Mouse (Mus musculus): Measurements from ENCODE around the gene Glod4. TPM values are rescaled to one million over a fixed set of nuclear protein-coding genes. Genes with fewer than 3 reads are reported as not detected.

Gene Glod4
- polyA plus RNA-seq, 1 experiment: 2.9 TPM

DNA sequence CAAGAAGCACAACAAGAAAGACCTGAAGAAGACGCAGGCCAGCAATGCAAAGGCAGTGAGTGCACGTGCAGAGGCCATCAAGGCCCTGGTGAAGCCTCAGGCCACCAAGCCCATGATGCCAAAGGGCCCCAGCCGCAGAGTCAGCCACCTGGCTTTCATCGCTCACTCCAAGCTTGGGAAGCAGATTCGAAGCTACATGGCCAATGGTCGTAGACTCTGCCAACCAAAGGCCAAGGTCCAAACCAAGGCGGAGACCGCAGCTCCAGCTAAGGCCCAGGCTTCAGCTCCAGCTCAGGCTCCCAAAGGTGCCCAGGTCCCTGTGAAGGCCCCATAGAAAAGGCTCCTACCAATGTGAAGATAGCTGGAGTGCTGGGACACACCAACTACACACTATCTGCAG lies 99.1 kb downstream of the Glod4 start:
- no peak for DNase-seq (ENCODE audit: low read depth in 1 of 2, low spot score in 2 of 2)
- 94% methylated on average over 8 of the region's 8 CpGs for WGBS

DNA sequence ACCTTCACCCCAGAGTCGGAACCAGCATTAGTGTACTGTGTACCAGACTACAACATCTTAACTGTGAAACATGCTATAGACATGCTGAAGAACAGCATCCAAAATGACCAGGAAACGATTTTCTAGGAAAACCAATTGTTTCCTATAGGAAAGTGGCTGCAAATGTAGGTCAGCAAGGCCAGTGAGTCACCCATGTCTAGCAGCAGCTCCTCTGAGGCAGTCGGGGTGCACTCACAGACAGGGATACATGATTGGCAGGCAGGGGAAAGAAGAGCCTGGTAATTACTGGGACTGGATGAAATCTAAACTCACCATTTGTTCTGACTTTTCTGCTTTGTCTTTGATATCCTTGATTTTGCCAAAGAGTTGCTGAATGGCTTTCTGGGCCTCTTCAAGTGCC lies 105.5 kb downstream of the Glod4 start:
- no peak overlapping the region for H3K4me3 ChIP-seq (ENCODE audit: extremely low read depth, insufficient read depth, insufficient read length)
- 92% methylated on average over 3 of the region's 3 CpGs for WGBS
- TF ChIP-seq CTCF (IDR thresholded peaks at IDR 0.05; ENCODE audit: extremely low read depth, insufficient read depth, insufficient read length, insufficient replicate concordance) (no peak), POLR2A (IDR thresholded peaks at IDR 0.05; ENCODE audit: low read depth, low read length) (no peak)
- peaks cover 11% of the 10 kb centered on the region for H3K36me3 ChIP-seq (ENCODE audit: control insufficient read depth, insufficient read depth, low read length)
- no peaks in the 10 kb centered on the region for H3K27me3 ChIP-seq (ENCODE audit: control insufficient read depth, insufficient read depth, low read length)
- H3K4me1 ChIP-seq (ENCODE audit: control insufficient read depth, insufficient read depth, insufficient read length): no peaks in the 10 kb centered on the region
- no peak for DNase-seq (ENCODE audit: low read depth in 1 of 2, low spot score in 2 of 2)
- H3K27ac ChIP-seq (ENCODE audit: insufficient read depth, low read length): no peak overlapping the region

More for the DNA sequence above, 99.1 kb downstream of the Glod4 start:
- TF ChIP-seq POLR2A (IDR thresholded peaks at IDR 0.05; ENCODE audit: low read depth, low read length) (no peak), CTCF (IDR thresholded peaks at IDR 0.05; ENCODE audit: extremely low read depth, insufficient read depth, insufficient read length, insufficient replicate concordance) (no peak)
- Histone ChIP-seq H3K4me3 (ENCODE audit: extremely low read depth, insufficient read depth, insufficient read length) (no peak overlapping the region), H3K27me3 (ENCODE audit: control insufficient read depth, insufficient read depth, low read length) (no peaks in the 10 kb centered on the region), H3K36me3 (ENCODE audit: control insufficient read depth, insufficient read depth, low read length) (peaks cover 3% of the 10 kb centered on the region; the same call in 1 of the 2 replicates), H3K27ac (ENCODE audit: insufficient read depth, low read length) (no peak overlapping the region), H3K4me1 (ENCODE audit: control insufficient read depth, insufficient read depth, insufficient read length) (no peaks in the 10 kb centered on the region)

- 0 out of 2 replicates have a peak, but pooled peaks cover 4% of the 10 kb centered on the region for H3K4me1 ChIP-seq (ENCODE audit: control insufficient read depth, insufficient read depth, insufficient read length)
- no peak overlapping the region for H3K4me3 ChIP-seq (ENCODE audit: extremely low read depth, insufficient read depth, insufficient read length)
- no peaks in the 10 kb centered on the region for H3K27me3 ChIP-seq (ENCODE audit: control insufficient read depth, insufficient read depth, low read length)
- no peak for DNase-seq (ENCODE audit: low read depth in 1 of 2, low spot score in 2 of 2)
- peaks cover 12% of the 10 kb centered on the region for H3K36me3 ChIP-seq (ENCODE audit: control insufficient read depth, insufficient read depth, low read length)
- TF ChIP-seq POLR2A (IDR thresholded peaks at IDR 0.05; ENCODE audit: low read depth, low read length): no peak
- TF ChIP-seq CTCF (IDR thresholded peaks at IDR 0.05; ENCODE audit: extremely low read depth, insufficient read depth, insufficient read length, insufficient replicate concordance): no peak
- H3K27ac ChIP-seq (ENCODE audit: insufficient read depth, low read length): no peak overlapping the region
- 87% methylated on average over 7 of the region's 7 CpGs for WGBS
Observed at GRCm38 (mm10) chr11:76135641-76136437, 107.7 kb downstream of the Glod4 start.

DNA sequence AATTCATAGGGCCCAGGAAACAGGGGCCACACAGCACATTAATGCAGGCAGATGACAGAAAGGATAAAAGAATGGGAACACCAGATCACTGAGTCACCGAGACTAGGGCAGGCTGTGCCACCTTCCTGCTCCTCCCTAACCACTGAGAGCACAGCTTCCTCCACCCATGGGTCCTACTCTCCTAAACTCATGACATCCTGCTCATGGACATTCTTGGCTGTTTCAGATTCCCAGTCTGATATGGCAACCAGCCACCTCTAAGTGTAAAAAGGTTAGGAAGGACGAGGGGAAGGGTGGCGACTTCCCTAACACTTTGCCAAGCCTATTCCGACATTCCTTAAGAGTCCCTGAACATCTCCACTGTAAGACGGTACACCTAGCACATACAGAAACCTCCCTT lies 112.7 kb downstream of the Glod4 start:
- Histone ChIP-seq H3K4me1 (ENCODE audit: control insufficient read depth, insufficient read depth, insufficient read length) (0 out of 2 replicates have a peak, but pooled peaks cover 4% of the 10 kb centered on the region), H3K36me3 (ENCODE audit: control insufficient read depth, insufficient read depth, low read length) (peaks cover 6% of the 10 kb centered on the region), H3K27ac (ENCODE audit: insufficient read depth, low read length) (no peak overlapping the region), H3K4me3 (ENCODE audit: extremely low read depth, insufficient read depth, insufficient read length) (no peak overlapping the region), H3K27me3 (ENCODE audit: control insufficient read depth, insufficient read depth, low read length) (no peaks in the 10 kb centered on the region)
- no peak for DNase-seq (ENCODE audit: low read depth in 1 of 2, low spot score in 2 of 2)
- TF ChIP-seq POLR2A (IDR thresholded peaks at IDR 0.05; ENCODE audit: low read depth, low read length) (no peak), CTCF (IDR thresholded peaks at IDR 0.05; ENCODE audit: extremely low read depth, insufficient read depth, insufficient read length, insufficient replicate concordance) (no peak)
- WGBS: 49% methylated on average over 5 of the region's 5 CpGs

DNA sequence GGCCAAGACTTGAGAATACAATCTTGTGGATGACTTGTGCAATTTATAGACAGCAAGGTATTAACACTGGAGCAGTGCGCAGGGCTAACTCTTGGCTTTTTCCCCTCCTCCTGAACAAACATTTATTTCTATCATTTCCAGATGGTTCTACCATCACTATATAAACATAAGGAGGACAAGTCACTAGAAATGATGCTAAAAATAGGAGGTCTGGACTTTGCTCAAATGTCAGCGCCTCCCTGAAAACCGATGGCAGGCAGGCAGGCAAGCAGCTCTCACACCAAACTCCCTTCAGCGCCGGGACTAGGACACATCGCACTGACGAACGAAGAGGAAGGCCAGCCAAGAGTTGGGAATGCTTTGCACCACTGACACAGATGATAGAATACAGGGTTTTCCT lies 118.1 kb downstream of the Glod4 start:
- no peak overlapping the region for H3K4me3 ChIP-seq (ENCODE audit: extremely low read depth, insufficient read depth, insufficient read length)
- H3K4me1 ChIP-seq (ENCODE audit: control insufficient read depth, insufficient read depth, insufficient read length): no peaks in the 10 kb centered on the region
- 92% methylated on average over 8 of the region's 8 CpGs for WGBS
- H3K36me3 ChIP-seq (ENCODE audit: control insufficient read depth, insufficient read depth, low read length): peaks cover 12% of the 10 kb centered on the region
- H3K27ac ChIP-seq (ENCODE audit: insufficient read depth, low read length): no peak overlapping the region
- DNase-seq (ENCODE audit: low read depth in 1 of 2, low spot score in 2 of 2): no peak
- TF ChIP-seq CTCF (IDR thresholded peaks at IDR 0.05; ENCODE audit: extremely low read depth, insufficient read depth, insufficient read length, insufficient replicate concordance) (no peak), POLR2A (IDR thresholded peaks at IDR 0.05; ENCODE audit: low read depth, low read length) (no peak)
- no peaks in the 10 kb centered on the region for H3K27me3 ChIP-seq (ENCODE audit: control insufficient read depth, insufficient read depth, low read length)

GRCm38 (mm10) chr11:76123517-76123916 lies 120.0 kb downstream of the Glod4 start:
- DNase-seq (ENCODE audit: low read depth in 1 of 2, low spot score in 2 of 2): no peak
- Histone ChIP-seq H3K36me3 (ENCODE audit: control insufficient read depth, insufficient read depth, low read length) (peaks cover 12% of the 10 kb centered on the region), H3K4me1 (ENCODE audit: control insufficient read depth, insufficient read depth, insufficient read length) (no peaks in the 10 kb centered on the region), H3K4me3 (ENCODE audit: extremely low read depth, insufficient read depth, insufficient read length) (no peak overlapping the region), H3K27me3 (ENCODE audit: control insufficient read depth, insufficient read depth, low read length) (no peaks in the 10 kb centered on the region), H3K27ac (ENCODE audit: insufficient read depth, low read length) (no peak overlapping the region)
- WGBS: 95% methylated on average over 1 of the region's 1 CpGs
- TF ChIP-seq CTCF (IDR thresholded peaks at IDR 0.05; ENCODE audit: extremely low read depth, insufficient read depth, insufficient read length, insufficient replicate concordance) (no peak), POLR2A (IDR thresholded peaks at IDR 0.05; ENCODE audit: low read depth, low read length) (no peak)

- no peaks in the 10 kb centered on the region for H3K27me3 ChIP-seq (ENCODE audit: control insufficient read depth, insufficient read depth, low read length)
- H3K4me3 ChIP-seq (ENCODE audit: extremely low read depth, insufficient read depth, insufficient read length): no peak overlapping the region
- H3K4me1 ChIP-seq (ENCODE audit: control insufficient read depth, insufficient read depth, insufficient read length): no peaks in the 10 kb centered on the region
- no peak for TF ChIP-seq POLR2A (IDR thresholded peaks at IDR 0.05; ENCODE audit: low read depth, low read length)
- TF ChIP-seq CTCF (IDR thresholded peaks at IDR 0.05; ENCODE audit: extremely low read depth, insufficient read depth, insufficient read length, insufficient replicate concordance): no peak
- H3K36me3 ChIP-seq (ENCODE audit: control insufficient read depth, insufficient read depth, low read length): peaks cover 13% of the 10 kb centered on the region
- DNase-seq (ENCODE audit: low read depth in 1 of 2, low spot score in 2 of 2): no peak
- no peak overlapping the region for H3K27ac ChIP-seq (ENCODE audit: insufficient read depth, low read length)
- WGBS: 74% methylated on average over 2 of the region's 2 CpGs
Observed at GRCm38 (mm10) chr11:76122571-76122970, 121.0 kb downstream of the Glod4 start.

All from spleen, adult 2 months (tissue).